Mouse (Mus musculus) midbrain, postnatal 0 days (tissue): Measurements from ENCODE around the gene Rbms1. TPM values are rescaled to one million over a fixed set of nuclear protein-coding genes. Genes with fewer than 3 reads are reported as not detected.

Experiments
- ATAC-seq: fragments of 200-750 bp; cut with Nextera tagmentation; 2 replicates; pipeline ENCODE4 v1.8.0; 2017; ENCODE audit warnings: moderate number of reproducible peaks, mild to moderate bottlenecking, moderate TSS enrichment, moderate library complexity; ENCODE audit not compliant: low FRiP score
- DNase-seq: peaks from one replicate; pipeline ENCODE4 v3.0.0-alpha.2; 2015; ENCODE audit warnings: low spot score
- H3K27ac ChIP-seq: fragments of 300-500 bp; sonication (generic); 2 replicates; pipeline ENCODE4 v1.5.1; 2014; ENCODE audit warnings: low read depth, mild to moderate bottlenecking, low read length, mixed read lengths
- H3K27me3 ChIP-seq: fragments of 300-500 bp; sonication (generic); 2 replicates; pipeline ENCODE4 v1.6.1; 2014; ENCODE audit warnings: low read length, control low read depth, mixed read lengths; ENCODE audit not compliant: insufficient read depth
- H3K36me3 ChIP-seq: fragments of 300-500 bp; sonication (generic); 2 replicates; pipeline ENCODE4 v1.6.1; 2014; ENCODE audit warnings: low read length, control low read depth, mixed read lengths; ENCODE audit not compliant: insufficient read depth
- H3K4me1 ChIP-seq: fragments of 300-500 bp; sonication (generic); 2 replicates; pipeline ENCODE4 v1.6.1; 2014; ENCODE audit warnings: mild to moderate bottlenecking, control low read depth, antibody characterized with exemption, low read length, mixed read lengths; ENCODE audit not compliant: insufficient read depth
- H3K4me2 ChIP-seq: fragments of 300-500 bp; sonication (generic); 2 replicates; pipeline ENCODE4 v1.6.1; 2014; ENCODE audit warnings: low read depth, mild to moderate bottlenecking, low read length, mixed read lengths; ENCODE audit not compliant: poor library complexity, severe bottlenecking
- H3K4me3 ChIP-seq: fragments of 300-500 bp; sonication (generic); 2 replicates; pipeline ENCODE4 v1.5.1; 2014; ENCODE audit warnings: low read depth, mild to moderate bottlenecking, low read length, moderate library complexity
- H3K9ac ChIP-seq: fragments of 300-500 bp; sonication (generic); replicated peaks from 2 replicates; pipeline ENCODE4 v1.6.1; 2014; ENCODE audit warnings: mild to moderate bottlenecking, low read length, moderate library complexity, mixed read lengths; ENCODE audit not compliant: poor library complexity, severe bottlenecking
- H3K9me3 ChIP-seq: fragments of 300-500 bp; sonication (generic); 2 replicates; pipeline ENCODE4 v1.6.1; 2016; ENCODE audit warnings: low read length, control low read depth
- CTCF ChIP-seq: IDR thresholded peaks from 2 replicates; pipeline ENCODE4 v1.5.1; 2016; ENCODE audit warnings: antibody characterized with exemption, mild to moderate bottlenecking
- WGBS: fragments of 180-500 bp; shearing (Covaris S2); extraction: QIAGEN DNeasy Blood & Tissue Kit; methylation state at CpG from one replicate; pipeline ENCODE4 v1.1.7; 2014; 5-methylcytosine and 5-hydroxymethylcytosine counted together
- polyA plus RNA-seq: library from polyadenylated mRNA; unstranded; fragments of >200 nt; fragmentation: Nextera tagmentation; extraction: Ambion mirVana; gene quantifications from 2 replicates; pipeline ENCODE4 v1.2.1, GENCODE M21; 2015
- total RNA-seq: library from RNA; depleted of rRNA; stranded (reverse); fragments of >200 nt; gene quantifications from 2 replicates; pipeline ENCODE4 v1.2.3, GENCODE M21; 2014; rRNA removed

Gene Rbms1
- total RNA-seq (36.2 and 38.6 TPM in 2 replicates), polyA plus RNA-seq (40.4 and 40.8 TPM in 2 replicates)

GRCm38 (mm10) chr2:60962671-60963421, at the start of gene Rbms1:
TSS of gene Rbms1 (minus strand) at chr2:60963192.
- H3K9me3 ChIP-seq, result no peaks in the 10 kb centered on the region
- peak within 1 kb of the TSS; percentile 83 for H3K4me3 ChIP-seq
- DNase-seq, result peak; percentile 73
- H3K27ac ChIP-seq, result peak within 1 kb of the TSS; percentile 82
- WGBS, result 1% methylated on average over 45 of the region's 51 CpGs
- no peak for TF ChIP-seq CTCF
- peak within 1 kb of the TSS; percentile 80 for H3K9ac ChIP-seq
- H3K36me3 ChIP-seq, result no peaks in the 10 kb centered on the region
- ATAC-seq, result peak; percentile 79
- H3K27me3 ChIP-seq, result no peaks in the 10 kb centered on the region
- 0 out of 2 replicates have a peak, but pooled peaks cover 3% of the 10 kb centered on the region for H3K4me1 ChIP-seq
- H3K4me2 ChIP-seq, result peak within 1 kb of the TSS; percentile 82

GRCm38 (mm10) chr2:61012249-61012828, 49.3 kb upstream of the Rbms1 start:
- no peak for ATAC-seq
- Histone ChIP-seq H3K36me3 (no peaks in the 10 kb centered on the region), H3K27ac (no peak overlapping the region), H3K9me3 (no peaks in the 10 kb centered on the region), H3K4me3 (no peak overlapping the region), H3K9ac (no peak overlapping the region), H3K4me1 (no peaks in the 10 kb centered on the region), H3K27me3 (no peaks in the 10 kb centered on the region), H3K4me2 (no peak overlapping the region)
- TF ChIP-seq CTCF, result no peak
- 27% methylated on average over 3 of the region's 3 CpGs for WGBS
- DNase-seq, result peak; percentile 46

- Histone ChIP-seq H3K27ac (no peak overlapping the region), H3K9me3 (no peaks in the 10 kb centered on the region), H3K4me3 (no peak overlapping the region), H3K9ac (no peak overlapping the region), H3K27me3 (no peaks in the 10 kb centered on the region), H3K36me3 (no peaks in the 10 kb centered on the region), H3K4me1 (no peaks in the 10 kb centered on the region), H3K4me2 (no peak overlapping the region)
- TF ChIP-seq CTCF, result no peak
- WGBS, result 83% methylated on average over 5 of the region's 5 CpGs
- no peak for DNase-seq
- ATAC-seq, result no peak
These were observed 23.3 kb upstream of the Rbms1 start for GRCm38 (mm10) chr2:60986286-60986685.

GRCm38 (mm10) chr2:60978538-60979313, 15.7 kb upstream of the Rbms1 start:
- 53% methylated on average over 4 of the region's 4 CpGs for WGBS
- no peak overlapping the region for H3K27ac ChIP-seq
- ATAC-seq, result peak; percentile 54; the same call in 1 of the 2 replicates

GRCm38 (mm10) chr2:60972189-60972814, 9.3 kb upstream of the Rbms1 start:
- Histone ChIP-seq H3K27me3 (no peaks in the 10 kb centered on the region), H3K36me3 (no peaks in the 10 kb centered on the region), H3K9ac (no peak overlapping the region), H3K4me3 (no peak overlapping the region), H3K27ac (no peak overlapping the region), H3K9me3 (no peaks in the 10 kb centered on the region), H3K4me2 (no peak overlapping the region), H3K4me1 (no peaks in the 10 kb centered on the region)
- no peak for ATAC-seq
- no peak for TF ChIP-seq CTCF
- DNase-seq, result no peak
- WGBS, result 62% methylated on average over 7 of the region's 7 CpGs

More at GRCm38 (mm10) chr2:60978538-60979313, 15.7 kb upstream of the Rbms1 start:
- Histone ChIP-seq H3K9me3 (no peaks in the 10 kb centered on the region), H3K36me3 (no peaks in the 10 kb centered on the region), H3K27me3 (no peaks in the 10 kb centered on the region), H3K4me1 (no peaks in the 10 kb centered on the region), H3K4me2 (no peak overlapping the region), H3K9ac (no peak overlapping the region), H3K4me3 (no peak overlapping the region)
- peak; percentile 48 for DNase-seq
- TF ChIP-seq CTCF, result no peak
